Mouse (Mus musculus) neural tube, embryonic 13.5 days (tissue): Measurements from ENCODE around the gene Mgrn1. TPM values are rescaled to one million over a fixed set of nuclear protein-coding genes. Genes with fewer than 3 reads are reported as not detected.

Experiments used
- ATAC-seq: fragments of 200-750 bp; cut with Nextera tagmentation; 2 replicates; pipeline ENCODE4 v1.8.0; 2017; ENCODE audit warnings: low read depth, mild to moderate bottlenecking, moderate TSS enrichment, moderate library complexity
- H3K27ac ChIP-seq: fragments of 300-500 bp; sonication (generic); replicated peaks from 2 replicates; pipeline ENCODE4 v1.5.1; 2015; ENCODE audit warnings: moderate library complexity, mild to moderate bottlenecking, inconsistent platforms
- H3K27me3 ChIP-seq: fragments of 300-500 bp; sonication (generic); 2 replicates; pipeline ENCODE4 v1.6.1; 2015; ENCODE audit warnings: mild to moderate bottlenecking, inconsistent platforms
- H3K36me3 ChIP-seq: fragments of 300-500 bp; sonication (generic); 2 replicates; pipeline ENCODE4 v1.6.1; 2015; ENCODE audit warnings: mild to moderate bottlenecking, inconsistent platforms
- H3K4me1 ChIP-seq: fragments of 300-500 bp; sonication (generic); replicated peaks from 2 replicates; pipeline ENCODE4 v1.6.1; 2015; ENCODE audit warnings: inconsistent platforms
- H3K4me2 ChIP-seq: fragments of 300-500 bp; sonication (generic); 2 replicates; pipeline ENCODE4 v1.6.1; 2015; ENCODE audit warnings: inconsistent platforms, mild to moderate bottlenecking, moderate library complexity
- H3K4me3 ChIP-seq: fragments of 300-500 bp; sonication (generic); 2 replicates; pipeline ENCODE4 v1.5.1; 2015; ENCODE audit warnings: mild to moderate bottlenecking, inconsistent platforms
- H3K9ac ChIP-seq: fragments of 300-500 bp; sonication (generic); 2 replicates; pipeline ENCODE4 v1.6.1; 2015; ENCODE audit warnings: moderate library complexity, mild to moderate bottlenecking, inconsistent platforms
- H3K9me3 ChIP-seq: fragments of 300-500 bp; sonication (generic); 2 replicates; pipeline ENCODE4 v1.6.1; 2016; ENCODE audit warnings: inconsistent platforms
- WGBS: fragments of 180-500 bp; shearing (Covaris S2); methylation state at CpG from one replicate; pipeline ENCODE4 v1.1.7; 2015; 5-methylcytosine and 5-hydroxymethylcytosine counted together
- polyA plus RNA-seq: library from polyadenylated mRNA; unstranded; fragments of >200 nt; fragmentation: Nextera tagmentation; extraction: Ambion mirVana; gene quantifications from 2 replicates; pipeline ENCODE4 v1.2.1, GENCODE M21; 2015

Gene Mgrn1
- polyA plus RNA-seq, result 105 and 110 TPM in 2 replicates

- Histone ChIP-seq H3K36me3 (no peaks in the 10 kb centered on the region), H3K9me3 (no peaks in the 10 kb centered on the region), H3K27me3 (no peaks in the 10 kb centered on the region), H3K27ac (peak within 1 kb of the TSS; percentile 91), H3K9ac (peak within 1 kb of the TSS; percentile 94), H3K4me1 (peaks cover 59% of the 10 kb centered on the region), H3K4me2 (peak within 1 kb of the TSS; percentile 79), H3K4me3 (peak within 1 kb of the TSS; percentile 94)
- WGBS, result under 1% methylated on average over 53 of the region's 74 CpGs
- peak; percentile 86 for ATAC-seq
Observed at GRCm38 (mm10) chr16:4885760-4886689, at the start of gene Mgrn1. Mgrn1 (plus strand) TSS chr16:4886249.

GRCm38 (mm10) chr16:4837631-4838030 lies 48.4 kb upstream of the Mgrn1 start:
- Histone ChIP-seq H3K27me3 (no peaks in the 10 kb centered on the region), H3K4me1 (no peaks in the 10 kb centered on the region), H3K36me3 (no peaks in the 10 kb centered on the region), H3K4me3 (no peak overlapping the region), H3K9ac (no peak overlapping the region), H3K9me3 (no peaks in the 10 kb centered on the region), H3K27ac (no peak overlapping the region), H3K4me2 (no peak overlapping the region)
- WGBS, result 79% methylated on average over 3 of the region's 3 CpGs
- no peak for ATAC-seq

- no peaks in the 10 kb centered on the region for H3K27me3 ChIP-seq
- H3K9ac ChIP-seq, result no peak overlapping the region
- H3K4me2 ChIP-seq, result no peak overlapping the region
- no peaks in the 10 kb centered on the region for H3K9me3 ChIP-seq
- H3K36me3 ChIP-seq, result no peaks in the 10 kb centered on the region
- H3K27ac ChIP-seq, result no peak overlapping the region
- H3K4me1 ChIP-seq, result no peaks in the 10 kb centered on the region
- no peak overlapping the region for H3K4me3 ChIP-seq
- no peak for ATAC-seq
- 85% methylated on average over 3 of the region's 3 CpGs for WGBS
Observed at GRCm38 (mm10) chr16:4839552-4839951, 46.5 kb upstream of the Mgrn1 start.

- no peaks in the 10 kb centered on the region for H3K4me1 ChIP-seq
- no peaks in the 10 kb centered on the region for H3K36me3 ChIP-seq
- H3K4me3 ChIP-seq, result no peak overlapping the region
- no peak overlapping the region for H3K4me2 ChIP-seq
- no peak overlapping the region for H3K27ac ChIP-seq
- WGBS, result 81% methylated on average over 8 of the region's 8 CpGs
- H3K9ac ChIP-seq, result no peak overlapping the region
- ATAC-seq, result no peak
- no peaks in the 10 kb centered on the region for H3K9me3 ChIP-seq
- H3K27me3 ChIP-seq, result no peaks in the 10 kb centered on the region
Observed at GRCm38 (mm10) chr16:4840231-4840630, 45.8 kb upstream of the Mgrn1 start.

DNA sequence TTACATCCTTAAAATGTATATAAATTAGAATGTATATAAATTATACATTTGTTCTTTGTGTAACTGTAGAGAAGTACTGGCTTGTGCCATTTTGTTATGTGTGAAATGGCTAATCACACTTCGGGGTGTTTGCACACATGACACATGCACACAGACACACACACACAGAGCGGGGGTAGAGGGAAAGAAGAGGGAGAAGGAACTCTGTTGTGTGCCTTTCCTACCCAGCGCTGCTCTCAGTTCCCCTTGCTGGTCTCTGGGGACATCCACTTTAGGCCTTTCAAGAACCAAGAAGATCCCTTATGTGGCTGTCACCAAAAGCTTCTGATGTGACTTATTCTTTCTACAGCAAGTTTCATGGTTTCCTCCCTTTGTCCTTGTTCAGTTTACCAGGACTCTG lies 39.0 kb upstream of the Mgrn1 start:
- Histone ChIP-seq H3K27ac (no peak overlapping the region), H3K9me3 (no peaks in the 10 kb centered on the region), H3K9ac (no peak overlapping the region), H3K27me3 (no peaks in the 10 kb centered on the region), H3K4me2 (no peak overlapping the region), H3K4me1 (no peaks in the 10 kb centered on the region), H3K36me3 (no peaks in the 10 kb centered on the region), H3K4me3 (no peak overlapping the region)
- no peak for ATAC-seq
- 78% methylated on average over 3 of the region's 3 CpGs for WGBS

GRCm38 (mm10) chr16:4848090-4848489 lies 38.0 kb upstream of the Mgrn1 start:
- 87% methylated on average over 2 of the region's 2 CpGs for WGBS
- H3K9me3 ChIP-seq, result no peaks in the 10 kb centered on the region

GRCm38 (mm10) chr16:4850361-4850760 lies 35.7 kb upstream of the Mgrn1 start:
- no peaks in the 10 kb centered on the region for H3K4me1 ChIP-seq
- ATAC-seq, result no peak
- no peak overlapping the region for H3K27ac ChIP-seq
- no peak overlapping the region for H3K4me2 ChIP-seq
- H3K27me3 ChIP-seq, result no peaks in the 10 kb centered on the region
- no peaks in the 10 kb centered on the region for H3K9me3 ChIP-seq
- H3K4me3 ChIP-seq, result no peak overlapping the region
- no peak overlapping the region for H3K9ac ChIP-seq
- no peaks in the 10 kb centered on the region for H3K36me3 ChIP-seq
- WGBS, result 78% methylated on average over 7 of the region's 7 CpGs

More at GRCm38 (mm10) chr16:4848090-4848489, 38.0 kb upstream of the Mgrn1 start:
- Histone ChIP-seq H3K9ac (no peak overlapping the region), H3K36me3 (no peaks in the 10 kb centered on the region), H3K27me3 (no peaks in the 10 kb centered on the region), H3K27ac (no peak overlapping the region), H3K4me2 (no peak overlapping the region), H3K4me1 (no peaks in the 10 kb centered on the region), H3K4me3 (no peak overlapping the region)
- ATAC-seq, result no peak

- 57% methylated on average over 5 of the region's 5 CpGs for WGBS
- Histone ChIP-seq H3K36me3 (no peaks in the 10 kb centered on the region), H3K27me3 (no peaks in the 10 kb centered on the region), H3K4me2 (no peak overlapping the region), H3K9ac (no peak overlapping the region), H3K4me3 (no peak overlapping the region), H3K4me1 (no peaks in the 10 kb centered on the region), H3K27ac (no peak overlapping the region), H3K9me3 (no peaks in the 10 kb centered on the region)
- ATAC-seq, result no peak
Observed at GRCm38 (mm10) chr16:4850938-4851628, 35.0 kb upstream of the Mgrn1 start.

DNA sequence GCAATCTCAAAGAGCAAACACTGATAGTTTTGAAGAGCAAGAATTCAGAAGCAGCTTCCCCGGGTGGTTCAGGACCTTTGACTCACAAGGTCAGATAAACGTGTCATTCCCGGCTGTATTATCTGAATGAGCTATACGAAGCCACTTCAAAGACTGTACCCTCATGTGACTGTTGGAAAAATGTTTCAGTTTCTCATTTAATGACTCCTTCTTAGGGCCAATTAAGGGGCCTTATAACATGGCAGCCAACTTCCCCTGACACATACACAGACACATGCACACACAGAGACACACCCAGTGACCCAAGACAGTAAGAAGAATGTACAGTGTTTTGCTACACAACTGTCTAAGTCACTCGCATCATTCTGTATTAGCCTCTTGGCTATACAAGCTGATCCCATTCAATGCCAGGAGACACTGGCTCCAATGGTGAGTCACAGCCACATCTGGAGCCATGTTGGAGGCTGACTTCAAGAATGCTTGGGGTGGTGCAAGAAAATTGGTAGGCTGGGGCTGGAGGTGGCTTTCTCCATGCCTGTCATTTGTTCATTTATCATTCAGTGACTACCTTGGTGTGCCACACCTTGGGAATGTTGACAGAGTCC lies 30.9 kb upstream of the Mgrn1 start:
- H3K27me3 ChIP-seq, result no peaks in the 10 kb centered on the region
- H3K4me3 ChIP-seq, result no peak overlapping the region
- H3K9ac ChIP-seq, result no peak overlapping the region
- no peaks in the 10 kb centered on the region for H3K36me3 ChIP-seq
- WGBS, result 75% methylated on average over 5 of the region's 5 CpGs
- no peaks in the 10 kb centered on the region for H3K9me3 ChIP-seq
- H3K4me1 ChIP-seq, result no peaks in the 10 kb centered on the region
- no peak overlapping the region for H3K27ac ChIP-seq
- H3K4me2 ChIP-seq, result no peak overlapping the region
- no peak for ATAC-seq

- H3K4me2 ChIP-seq, result no peak overlapping the region
- H3K27me3 ChIP-seq, result no peaks in the 10 kb centered on the region
- H3K27ac ChIP-seq, result no peak overlapping the region
- ATAC-seq, result peak; percentile 47; the same call in 1 of the 2 replicates
- H3K9me3 ChIP-seq, result no peaks in the 10 kb centered on the region
- H3K4me1 ChIP-seq, result no peaks in the 10 kb centered on the region
- WGBS, result 53% methylated on average over 10 of the region's 10 CpGs
- no peaks in the 10 kb centered on the region for H3K36me3 ChIP-seq
- no peak overlapping the region for H3K9ac ChIP-seq
- H3K4me3 ChIP-seq, result no peak overlapping the region
Observed at GRCm38 (mm10) chr16:4861392-4861791, 24.7 kb upstream of the Mgrn1 start.

DNA sequence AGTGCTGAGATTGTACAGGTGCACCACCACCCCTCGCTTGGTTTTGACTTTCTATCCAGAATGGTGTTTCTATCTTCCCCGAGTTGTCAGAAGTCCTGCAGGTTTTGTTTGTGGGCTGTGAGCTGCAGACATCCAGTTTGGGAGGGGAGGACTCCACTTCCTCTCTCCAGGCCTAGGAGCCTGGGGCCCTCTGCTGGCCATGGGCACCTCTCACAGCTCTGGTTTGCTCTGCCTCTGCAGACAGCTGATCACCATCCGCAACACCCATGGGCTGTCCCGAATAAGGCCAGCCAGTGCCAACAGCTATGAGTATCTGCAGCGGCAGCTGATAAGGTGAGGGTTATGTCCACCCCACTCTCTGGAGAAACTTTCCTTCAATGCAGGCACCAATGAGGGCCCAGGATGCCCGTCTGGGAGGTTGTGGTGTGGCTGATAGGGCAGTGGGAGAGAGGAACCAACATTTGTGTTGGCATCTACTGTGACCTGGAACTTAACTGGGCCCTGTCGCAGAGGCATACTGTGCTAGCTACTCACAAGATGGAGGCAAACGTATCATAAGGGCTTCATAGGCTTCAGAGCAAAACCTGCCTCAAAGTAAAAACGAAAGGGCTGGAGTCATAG lies 23.1 kb upstream of the Mgrn1 start:
- Histone ChIP-seq H3K4me2 (no peak overlapping the region), H3K27me3 (no peaks in the 10 kb centered on the region), H3K27ac (no peak overlapping the region), H3K4me3 (no peak overlapping the region), H3K4me1 (no peaks in the 10 kb centered on the region), H3K36me3 (no peaks in the 10 kb centered on the region), H3K9ac (no peak overlapping the region), H3K9me3 (no peaks in the 10 kb centered on the region)
- peak; percentile 47 for ATAC-seq
- 58% methylated on average over 9 of the region's 9 CpGs for WGBS

- Histone ChIP-seq H3K27ac (no peak overlapping the region), H3K27me3 (no peaks in the 10 kb centered on the region), H3K9ac (no peak overlapping the region), H3K4me1 (no peaks in the 10 kb centered on the region), H3K9me3 (no peaks in the 10 kb centered on the region), H3K4me2 (no peak overlapping the region), H3K4me3 (no peak overlapping the region), H3K36me3 (no peaks in the 10 kb centered on the region)
- WGBS, result 82% methylated on average over 8 of the region's 8 CpGs
- no peak for ATAC-seq
Observed at GRCm38 (mm10) chr16:4863742-4864141, 22.3 kb upstream of the Mgrn1 start.
